Mouse (Mus musculus) bone marrow, adult 2 months (tissue): ENCODE results near the gene Zbed4.

ENCODE experiments used
- CTCF ChIP-seq: fragments of 200-500 bp; IDR thresholded peaks from 2 replicates; pipeline ENCODE4 v1.5.1; 2011; ENCODE audit warnings: low read length, control low read depth; ENCODE audit not compliant: control insufficient read depth, insufficient read depth
- POLR2A ChIP-seq: fragments of 200-500 bp; IDR thresholded peaks from 2 replicates; pipeline ENCODE4 v1.6.1; 2011; ENCODE audit warnings: low read depth, mild to moderate bottlenecking, control low read depth, low read length, borderline replicate concordance; ENCODE audit not compliant: control insufficient read depth

GRCm38 (mm10) chr15:88736166-88736565 lies 15.3 kb upstream of the Zbed4 start:
- TF ChIP-seq CTCF (no peak), POLR2A (no peak)
